Mouse (Mus musculus): ENCODE measurements around the gene Gm20481. TPM values are rescaled to one million over a fixed set of nuclear protein-coding genes. Genes with fewer than 3 reads are reported as not detected.

Gm20481 gene
- polyA plus RNA-seq, 1 experiment from 2014 or later: not detected

DNA sequence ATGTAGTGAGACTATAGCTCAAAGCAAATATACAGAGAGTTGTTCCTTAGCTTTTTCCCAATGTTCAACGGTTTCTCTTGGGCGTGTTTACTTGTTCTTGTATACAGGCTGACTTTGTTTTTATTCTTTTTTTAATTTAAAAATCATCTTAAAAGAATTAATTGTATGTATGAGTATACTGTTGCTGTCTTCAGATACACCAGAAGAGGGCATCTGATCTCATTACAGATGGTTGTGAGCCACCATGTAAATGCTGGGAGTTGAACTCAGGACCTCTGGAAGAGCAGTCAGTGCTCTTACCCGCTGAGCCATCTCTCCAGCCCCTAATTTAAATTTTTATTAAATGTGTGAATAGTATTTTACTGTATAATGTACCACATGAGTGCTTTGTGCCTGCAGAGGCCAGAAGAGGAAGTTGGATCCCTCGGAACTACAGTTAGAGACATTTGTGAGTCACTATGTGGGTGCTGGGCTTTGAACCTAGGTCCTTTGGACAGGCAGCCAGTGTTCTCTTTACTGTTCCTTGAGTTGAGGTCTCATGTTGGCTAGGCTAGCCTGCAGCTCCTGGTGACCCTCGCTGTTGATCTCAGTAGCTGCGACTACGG, 37.8 kb downstream of the Gm20481 start:
- no peak overlapping the region for H3K4me2 ChIP-seq (replicated peaks; ENCODE audit: low read depth)
- peaks cover 34% of the 10 kb centered on the region for H3K36me3 ChIP-seq (ENCODE audit: control insufficient read depth, insufficient read depth, low read length)
- H3K4me1 ChIP-seq (replicated peaks; ENCODE audit: control insufficient read depth, insufficient read depth): peaks cover 4% of the 10 kb centered on the region
- H3K27ac ChIP-seq (replicated peaks): no peak overlapping the region
- TF ChIP-seq CTCF (IDR thresholded peaks at IDR 0.05; ENCODE audit: low read depth) (peak; percentile 49), EP300 (optimal IDR thresholded peaks at IDR 0.05) (no peak)
- no peak for ATAC-seq (ENCODE audit: low FRiP score, low TSS enrichment)
- H3K27me3 ChIP-seq (ENCODE audit: control insufficient read depth, insufficient read depth, low read length): no peaks in the 10 kb centered on the region
- WGBS: 95% methylated on average over 7 of the region's 7 CpGs
- no peak overlapping the region for H3K4me3 ChIP-seq (ENCODE audit: low read depth, low read length)
- no peak overlapping the region for H3K9ac ChIP-seq (ENCODE audit: low read length)
- H3K9me3 ChIP-seq (ENCODE audit: control insufficient read depth, low read length): no peaks in the 10 kb centered on the region
- no peak for DNase-seq (ENCODE audit: low spot score)

DNA sequence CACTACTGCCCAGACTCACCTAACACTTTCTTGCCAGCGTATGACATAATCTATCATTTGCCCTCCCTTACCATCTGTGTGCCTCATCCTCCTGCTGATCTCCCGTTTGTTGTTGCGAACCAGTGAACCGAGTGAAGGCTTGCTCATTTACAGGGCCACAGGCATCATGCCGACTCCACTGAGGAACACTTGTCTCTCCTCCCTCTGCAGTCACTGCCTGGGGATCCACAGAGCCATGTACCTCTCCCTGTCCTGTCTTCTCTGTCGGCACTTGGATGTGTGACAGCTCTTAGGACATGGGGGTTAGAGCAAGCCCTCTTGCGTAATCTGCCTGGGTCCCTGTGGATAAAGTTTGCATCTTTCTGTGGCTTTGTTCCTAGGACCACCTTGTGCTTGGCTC, 39.9 kb downstream of the Gm20481 start:
- no peak for ATAC-seq (ENCODE audit: low FRiP score, low TSS enrichment)
- Histone ChIP-seq H3K4me3 (ENCODE audit: low read depth, low read length) (no peak overlapping the region), H3K4me2 (replicated peaks; ENCODE audit: low read depth) (no peak overlapping the region), H3K36me3 (ENCODE audit: control insufficient read depth, insufficient read depth, low read length) (peaks cover 49% of the 10 kb centered on the region), H3K27ac (replicated peaks) (no peak overlapping the region), H3K9me3 (ENCODE audit: control insufficient read depth, low read length) (no peaks in the 10 kb centered on the region), H3K27me3 (ENCODE audit: control insufficient read depth, insufficient read depth, low read length) (no peaks in the 10 kb centered on the region), H3K9ac (ENCODE audit: low read length) (no peak overlapping the region), H3K4me1 (replicated peaks; ENCODE audit: control insufficient read depth, insufficient read depth) (no peaks in the 10 kb centered on the region)
- DNase-seq (ENCODE audit: low spot score): no peak
- WGBS: 88% methylated on average over 7 of the region's 7 CpGs
- TF ChIP-seq CTCF (IDR thresholded peaks at IDR 0.05; ENCODE audit: low read depth) (no peak), EP300 (optimal IDR thresholded peaks at IDR 0.05) (no peak)

- TF ChIP-seq CTCF (IDR thresholded peaks at IDR 0.05; ENCODE audit: low read depth) (no peak), EP300 (optimal IDR thresholded peaks at IDR 0.05) (no peak)
- no peak for DNase-seq (ENCODE audit: low spot score)
- Histone ChIP-seq H3K36me3 (ENCODE audit: control insufficient read depth, insufficient read depth, low read length) (peaks cover 48% of the 10 kb centered on the region), H3K9ac (ENCODE audit: low read length) (no peak overlapping the region), H3K27ac (replicated peaks) (no peak overlapping the region), H3K4me1 (replicated peaks; ENCODE audit: control insufficient read depth, insufficient read depth) (no peaks in the 10 kb centered on the region), H3K27me3 (ENCODE audit: control insufficient read depth, insufficient read depth, low read length) (no peaks in the 10 kb centered on the region), H3K9me3 (ENCODE audit: control insufficient read depth, low read length) (no peaks in the 10 kb centered on the region), H3K4me2 (replicated peaks; ENCODE audit: low read depth) (no peak overlapping the region), H3K4me3 (ENCODE audit: low read depth, low read length) (no peak overlapping the region)
- ATAC-seq (ENCODE audit: low FRiP score, low TSS enrichment): no peak
- 94% methylated on average over 8 of the region's 8 CpGs for WGBS
Measured at GRCm38 (mm10) chr17:35011440-35011839, 41.7 kb downstream of the Gm20481 start.

GRCm38 (mm10) chr17:35012430-35012829, 42.7 kb downstream of the Gm20481 start:
- WGBS: 78% methylated on average over 13 of the region's 13 CpGs
- Histone ChIP-seq H3K4me2 (replicated peaks; ENCODE audit: low read depth) (no peak overlapping the region), H3K27ac (replicated peaks) (no peak overlapping the region), H3K4me3 (ENCODE audit: low read depth, low read length) (no peak overlapping the region), H3K4me1 (replicated peaks; ENCODE audit: control insufficient read depth, insufficient read depth) (no peaks in the 10 kb centered on the region), H3K9me3 (ENCODE audit: control insufficient read depth, low read length) (no peaks in the 10 kb centered on the region), H3K36me3 (ENCODE audit: control insufficient read depth, insufficient read depth, low read length) (peaks cover 48% of the 10 kb centered on the region), H3K9ac (ENCODE audit: low read length) (no peak overlapping the region), H3K27me3 (ENCODE audit: control insufficient read depth, insufficient read depth, low read length) (no peaks in the 10 kb centered on the region)
- ATAC-seq (ENCODE audit: low FRiP score, low TSS enrichment) (no peak), DNase-seq (ENCODE audit: low spot score) (no peak)
- no peak for TF ChIP-seq EP300 (optimal IDR thresholded peaks at IDR 0.05)
- no peak for TF ChIP-seq CTCF (IDR thresholded peaks at IDR 0.05; ENCODE audit: low read depth)

GRCm38 (mm10) chr17:35013221-35013620, 43.5 kb downstream of the Gm20481 start:
- Histone ChIP-seq H3K9ac (ENCODE audit: low read length) (no peak overlapping the region), H3K27ac (replicated peaks) (no peak overlapping the region), H3K9me3 (ENCODE audit: control insufficient read depth, low read length) (no peaks in the 10 kb centered on the region), H3K4me1 (replicated peaks; ENCODE audit: control insufficient read depth, insufficient read depth) (no peaks in the 10 kb centered on the region), H3K4me3 (ENCODE audit: low read depth, low read length) (no peak overlapping the region), H3K27me3 (ENCODE audit: control insufficient read depth, insufficient read depth, low read length) (no peaks in the 10 kb centered on the region), H3K4me2 (replicated peaks; ENCODE audit: low read depth) (no peak overlapping the region), H3K36me3 (ENCODE audit: control insufficient read depth, insufficient read depth, low read length) (peaks cover 46% of the 10 kb centered on the region)
- no peak for ATAC-seq (ENCODE audit: low FRiP score, low TSS enrichment)
- DNase-seq (ENCODE audit: low spot score): no peak
- WGBS: 74% methylated on average over 6 of the region's 6 CpGs
- no peak for TF ChIP-seq CTCF (IDR thresholded peaks at IDR 0.05; ENCODE audit: low read depth)
- no peak for TF ChIP-seq EP300 (optimal IDR thresholded peaks at IDR 0.05)

DNA sequence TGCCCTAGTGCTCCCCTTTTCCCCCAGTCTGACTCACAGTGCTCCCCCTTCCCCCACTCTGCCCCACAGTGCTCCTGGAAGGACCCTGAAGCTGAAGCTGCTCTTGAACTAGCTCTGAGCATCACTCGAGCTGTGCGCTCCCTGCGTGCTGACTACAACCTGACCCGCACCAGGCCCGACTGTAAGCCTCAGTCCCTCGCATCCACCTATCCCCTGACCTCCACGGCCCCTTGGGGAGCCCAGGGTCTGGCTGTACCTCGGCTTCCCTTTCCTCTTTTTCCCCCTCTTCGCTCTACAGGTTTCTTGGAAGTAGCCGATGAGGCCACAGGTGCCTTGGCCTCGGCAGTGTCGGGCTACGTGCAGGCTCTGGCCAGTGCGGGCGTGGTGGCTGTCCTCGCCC, 45.6 kb downstream of the Gm20481 start:
- DNase-seq (ENCODE audit: low spot score) (no peak), ATAC-seq (ENCODE audit: low FRiP score, low TSS enrichment) (no peak)
- WGBS: 87% methylated on average over 16 of the region's 16 CpGs
- no peak for TF ChIP-seq CTCF (IDR thresholded peaks at IDR 0.05; ENCODE audit: low read depth)
- TF ChIP-seq EP300 (optimal IDR thresholded peaks at IDR 0.05): no peak
- Histone ChIP-seq H3K4me3 (ENCODE audit: low read depth, low read length) (no peak overlapping the region), H3K4me2 (replicated peaks; ENCODE audit: low read depth) (no peak overlapping the region), H3K9ac (ENCODE audit: low read length) (no peak overlapping the region), H3K27me3 (ENCODE audit: control insufficient read depth, insufficient read depth, low read length) (no peaks in the 10 kb centered on the region), H3K4me1 (replicated peaks; ENCODE audit: control insufficient read depth, insufficient read depth) (no peaks in the 10 kb centered on the region), H3K9me3 (ENCODE audit: control insufficient read depth, low read length) (no peaks in the 10 kb centered on the region), H3K36me3 (ENCODE audit: control insufficient read depth, insufficient read depth, low read length) (peaks cover 44% of the 10 kb centered on the region), H3K27ac (replicated peaks) (no peak overlapping the region)
